Mouse (Mus musculus): ENCODE data around the gene Stard3.
A peak's percentile ranks its signal among the peaks of the same experiment; 100 is the strongest.

The Stard3 gene

DNA sequence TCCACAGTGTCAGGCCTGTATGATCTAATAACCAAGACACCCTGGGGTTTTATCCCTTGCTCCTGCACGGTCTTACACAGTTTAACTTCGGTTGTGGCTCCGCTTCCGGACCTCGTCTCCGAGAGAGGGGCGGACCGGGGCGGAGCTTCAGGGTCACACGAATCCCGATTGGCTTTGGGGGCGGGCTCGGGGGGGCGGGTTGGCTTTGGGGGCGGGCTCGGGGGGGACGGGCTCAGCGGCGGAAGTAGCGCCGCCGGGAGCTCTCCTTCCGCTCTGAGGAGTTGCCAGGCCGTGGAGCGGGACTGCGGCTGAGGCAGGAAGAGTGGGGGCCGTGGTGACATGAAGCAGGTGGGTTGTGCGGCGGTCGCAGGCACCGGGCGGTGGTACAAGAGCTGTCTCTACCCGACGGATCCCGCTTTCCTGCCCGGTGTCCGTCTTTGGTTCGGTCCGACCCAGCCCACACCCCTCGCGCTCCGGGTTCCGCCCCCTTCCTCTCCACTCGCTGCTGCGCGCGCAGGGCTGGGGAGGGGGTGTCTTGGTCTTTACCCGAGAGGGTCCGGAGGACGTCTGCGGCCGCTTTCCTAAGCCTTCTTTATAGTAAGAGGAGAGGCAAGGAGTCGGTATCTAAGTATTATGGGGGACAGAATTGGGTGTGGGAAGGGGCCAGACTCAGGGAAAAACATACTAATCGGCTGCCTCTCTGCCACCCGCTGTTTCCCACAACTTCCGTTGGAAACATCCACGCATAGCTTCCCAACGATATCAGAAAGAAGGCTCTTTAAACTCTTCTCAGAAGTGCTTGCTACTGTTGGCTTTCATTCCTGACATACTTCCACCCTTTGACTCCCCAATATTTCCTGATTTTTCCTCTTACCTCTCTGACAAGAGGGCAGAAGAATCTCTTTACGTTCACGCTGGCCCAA lies at the start of gene Stard3:
Gene Stard3, plus strand, starts transcription at position 208 of the 923 bp plus-strand sequence.
- peak; percentile 90 for DNase-seq (ENCODE audit: low read depth, low spot score)

DNA sequence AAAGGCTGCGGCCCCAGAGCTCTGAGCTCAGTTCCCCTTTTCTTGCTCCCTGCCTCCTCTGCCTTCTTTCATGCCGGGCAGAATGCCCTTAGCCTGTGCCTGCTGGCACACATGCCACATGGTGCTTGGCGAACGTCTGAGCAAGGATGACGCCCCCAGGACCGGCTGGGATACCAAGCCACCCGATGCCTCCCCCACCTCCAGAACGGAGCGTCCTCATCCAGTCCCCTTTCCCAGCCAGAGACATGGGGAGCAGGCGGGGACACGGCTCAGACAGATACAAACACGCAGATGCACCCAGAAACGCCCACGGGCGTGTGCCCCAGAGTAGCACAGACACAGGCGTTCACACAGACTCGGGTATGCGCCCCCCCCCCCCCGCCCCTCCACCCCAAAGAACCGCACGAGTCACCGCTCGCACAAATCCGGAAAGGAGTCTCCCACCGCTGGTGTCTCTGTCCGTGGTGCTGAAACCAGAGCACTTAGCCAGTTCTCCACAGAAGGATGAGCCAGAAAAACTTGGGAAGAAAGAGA lies 44.3 kb upstream of the Stard3 start:
- peak; percentile 76 for DNase-seq (ENCODE audit: low read depth, low spot score)

DNA sequence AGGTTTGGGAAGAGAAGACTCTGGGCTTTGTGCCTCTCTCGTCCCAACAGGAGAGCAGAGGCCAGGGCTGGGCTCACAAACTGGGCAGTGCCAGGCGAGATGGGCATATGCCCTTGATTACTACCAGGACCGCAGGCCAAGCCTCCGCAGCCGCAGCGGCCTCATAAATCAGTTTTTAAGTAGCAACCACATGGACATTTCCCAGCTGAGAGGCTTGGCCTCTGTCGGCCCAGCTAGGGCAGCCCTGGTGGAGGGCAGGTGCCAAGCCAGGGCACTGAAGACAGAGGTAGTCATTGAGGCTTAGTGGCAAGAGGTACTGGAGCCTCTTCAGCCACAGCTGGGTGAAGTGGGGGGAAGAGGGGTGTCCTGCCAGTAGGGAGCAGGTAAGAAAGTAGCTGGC lies 40.7 kb upstream of the Stard3 start:
- no peak for DNase-seq (ENCODE audit: low read depth, low spot score)

DNA sequence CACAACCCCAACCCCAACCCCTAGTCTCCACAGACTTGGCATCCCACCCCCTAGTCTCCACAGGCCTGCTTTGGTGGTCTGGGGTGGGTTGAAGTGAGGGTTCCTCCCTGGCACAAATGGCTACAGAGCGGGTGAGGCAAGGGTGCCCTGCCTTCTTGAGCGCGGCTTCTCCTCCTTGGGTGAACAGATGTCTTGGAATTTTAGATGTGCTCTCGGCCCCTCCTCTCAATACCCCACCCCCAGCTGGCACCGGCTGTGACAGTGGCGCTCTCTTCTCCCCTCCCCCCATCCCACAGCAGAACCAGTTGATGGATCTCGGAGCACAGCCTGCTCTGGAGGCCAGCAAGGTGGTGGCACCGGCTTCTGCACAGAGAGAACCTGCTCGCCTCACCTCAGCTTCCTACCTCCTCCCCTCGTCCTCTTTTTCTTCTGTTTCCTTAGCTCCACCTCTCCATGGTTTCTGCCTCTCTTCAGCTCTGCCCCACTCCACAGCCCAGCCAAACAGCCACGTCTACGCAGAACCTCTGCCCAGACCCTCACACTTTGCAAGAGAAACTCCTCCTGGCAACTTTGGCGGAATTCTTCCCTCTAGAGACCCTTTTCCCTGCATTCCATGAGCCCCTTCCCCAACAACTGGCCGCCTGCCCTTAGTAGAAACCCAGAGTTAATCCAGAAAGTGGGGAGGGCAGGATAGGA lies 39.6 kb upstream of the Stard3 start:
- no peak for DNase-seq (ENCODE audit: low read depth, low spot score)

DNA sequence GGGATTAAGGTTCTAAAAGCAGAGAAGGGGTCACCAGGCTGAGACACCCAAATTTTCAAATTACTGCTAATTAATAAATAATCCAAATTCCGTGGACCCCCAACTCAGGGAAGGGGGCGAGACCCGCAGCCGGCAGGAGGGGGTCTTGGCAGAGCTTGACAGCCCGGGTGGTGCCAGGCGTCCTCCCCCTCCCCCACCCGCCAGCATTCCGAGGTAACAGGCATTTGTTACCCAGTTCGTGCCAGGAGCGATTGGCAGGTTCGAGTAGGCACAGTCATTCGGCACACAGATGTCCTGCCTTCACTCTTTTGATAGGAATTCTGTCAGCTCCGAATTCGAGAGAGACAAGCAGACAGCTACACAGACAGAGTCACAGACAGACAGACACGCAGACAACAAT lies 39.0 kb upstream of the Stard3 start:
- no peak for DNase-seq (ENCODE audit: low read depth, low spot score)

DNA sequence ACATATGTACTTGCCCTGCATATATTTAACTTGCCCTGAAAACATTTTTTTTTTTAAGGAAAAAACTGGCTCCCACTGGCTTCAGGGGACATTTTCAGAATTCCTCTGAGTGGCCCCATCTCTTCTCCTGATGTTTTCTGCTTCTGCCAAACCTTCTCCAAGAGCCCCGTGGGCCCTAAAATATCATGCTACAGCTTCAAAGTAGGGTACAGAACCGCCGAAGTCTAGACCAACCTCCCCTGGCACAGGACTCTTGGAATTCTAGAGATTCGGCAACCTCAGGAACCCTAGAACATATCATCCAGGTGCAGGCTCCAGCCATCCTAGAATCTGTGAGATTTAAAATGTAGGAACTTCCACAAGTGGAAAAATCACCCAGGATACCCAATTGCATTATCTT lies 38.6 kb upstream of the Stard3 start:
- DNase-seq (ENCODE audit: low read depth, low spot score), result no peak

DNA sequence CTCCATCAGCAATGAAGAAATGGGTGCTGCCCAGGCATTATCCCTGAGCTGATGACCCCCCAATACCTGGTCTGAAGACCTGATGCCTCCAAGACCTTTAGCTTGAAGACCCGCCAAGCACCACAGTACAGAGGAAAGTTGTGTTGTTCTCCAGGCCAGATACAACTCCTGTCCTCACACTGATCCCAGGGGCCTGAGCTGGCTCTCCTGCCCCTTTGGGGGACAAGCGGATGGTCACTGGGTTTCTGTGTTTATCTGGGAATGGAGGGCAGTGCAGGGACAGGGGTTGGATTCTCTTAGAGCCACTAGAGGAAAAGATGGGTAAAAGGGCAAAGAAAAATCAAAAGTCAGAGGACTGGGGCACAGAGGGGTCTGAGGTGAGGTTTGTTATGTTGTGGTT lies 38.2 kb upstream of the Stard3 start:
- DNase-seq (ENCODE audit: low read depth, low spot score), result no peak

DNA sequence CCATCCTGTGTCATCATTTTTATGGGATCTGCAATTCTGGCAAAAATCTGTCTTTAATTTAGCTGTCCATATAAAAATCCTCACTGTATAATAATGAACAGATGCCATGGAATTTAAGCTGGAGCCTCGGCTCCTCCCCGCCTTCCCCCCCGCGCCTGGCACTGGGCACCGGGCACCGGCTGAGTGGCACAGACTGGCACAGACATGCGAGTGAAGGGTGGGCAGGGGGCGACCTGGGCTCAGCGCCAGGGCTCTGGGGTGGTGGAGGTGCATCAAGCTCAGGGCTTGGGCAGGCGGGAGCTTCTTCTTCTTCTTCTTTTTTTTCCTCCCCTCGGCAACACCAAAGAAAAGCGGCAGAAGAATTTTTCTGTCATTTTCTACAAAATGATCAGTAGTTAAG lies 37.8 kb upstream of the Stard3 start:
- DNase-seq (ENCODE audit: low read depth, low spot score), result no peak

DNA sequence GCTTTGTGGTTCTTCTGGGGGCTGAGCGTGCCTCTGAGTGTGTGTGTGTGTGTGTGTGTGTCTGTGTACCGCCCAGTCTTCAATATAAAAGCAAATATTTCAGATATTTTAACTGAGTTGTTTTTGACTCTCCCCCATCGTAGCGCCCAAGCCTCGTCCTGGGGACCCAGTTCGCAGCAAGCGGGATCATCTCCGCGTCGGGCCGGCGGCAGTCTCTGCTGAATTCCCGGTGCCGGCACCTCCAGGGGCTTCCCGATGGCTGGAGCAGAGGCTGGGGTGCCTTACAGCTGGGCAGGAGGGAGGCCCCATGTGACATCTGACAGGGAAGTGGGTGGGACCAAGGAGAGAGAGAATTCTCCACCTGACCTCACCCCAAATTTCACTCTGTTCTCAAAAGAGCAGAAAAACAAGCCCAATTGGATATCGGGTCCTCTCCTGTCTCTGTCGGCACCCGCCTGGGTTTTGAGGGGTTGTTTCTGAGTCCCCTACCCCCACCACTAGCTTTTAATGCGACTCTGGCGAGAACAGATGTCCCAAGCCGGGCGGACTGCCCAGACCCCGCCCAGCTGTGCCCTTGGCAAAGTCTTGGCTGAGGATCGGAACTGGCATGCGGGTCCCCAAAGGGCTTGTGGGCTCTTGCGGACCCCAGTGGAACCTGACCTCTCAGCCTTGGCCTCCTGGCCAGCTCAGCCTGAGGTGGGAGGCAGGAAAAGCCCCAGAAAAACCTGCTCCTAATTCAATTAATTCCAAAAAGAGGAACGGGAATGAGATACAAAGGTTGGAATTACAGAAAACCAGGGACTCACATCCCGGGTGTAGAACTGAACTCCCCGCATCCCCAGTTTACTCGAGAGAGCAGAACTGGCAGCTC lies 37.1 kb upstream of the Stard3 start:
- no peak for DNase-seq (ENCODE audit: low read depth, low spot score)

DNA sequence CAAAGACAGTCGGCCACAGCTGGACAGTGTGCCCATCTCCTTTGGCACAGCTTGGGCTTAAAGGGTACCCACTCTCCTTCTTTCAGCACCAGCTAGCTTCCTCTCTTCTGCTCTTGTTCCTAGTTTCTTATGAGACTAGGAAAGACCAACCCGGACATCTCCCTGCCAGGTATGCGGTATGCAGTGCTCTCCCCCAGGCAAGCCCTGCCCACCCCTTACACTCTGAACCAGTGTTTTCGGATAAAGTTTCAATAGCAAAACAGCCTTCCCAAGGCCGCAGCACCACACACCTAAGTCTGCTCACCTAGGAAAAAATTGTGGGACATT lies 36.5 kb upstream of the Stard3 start:
- DNase-seq (ENCODE audit: low read depth, low spot score), result no peak

DNA sequence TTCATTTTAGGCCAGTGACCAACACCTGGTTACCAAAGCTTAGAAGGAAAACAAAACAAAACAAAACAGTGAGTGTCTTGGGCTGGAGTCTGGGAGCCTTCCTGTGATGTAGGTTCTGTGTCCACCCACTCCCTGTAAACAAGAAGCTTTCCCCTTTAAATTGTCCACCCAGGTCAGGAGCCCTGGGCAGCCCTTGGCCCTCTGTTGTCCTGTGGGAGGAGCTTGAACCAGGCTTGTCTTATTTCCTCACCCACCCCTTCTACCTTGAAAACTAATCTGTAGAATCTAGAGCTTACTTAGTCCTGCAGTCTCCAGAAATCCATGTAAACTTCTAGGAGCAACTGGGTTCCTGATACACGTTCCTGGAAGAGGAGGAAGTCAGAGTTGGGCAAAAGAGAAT lies 36.0 kb upstream of the Stard3 start:
- no peak for DNase-seq (ENCODE audit: low read depth, low spot score)

DNA sequence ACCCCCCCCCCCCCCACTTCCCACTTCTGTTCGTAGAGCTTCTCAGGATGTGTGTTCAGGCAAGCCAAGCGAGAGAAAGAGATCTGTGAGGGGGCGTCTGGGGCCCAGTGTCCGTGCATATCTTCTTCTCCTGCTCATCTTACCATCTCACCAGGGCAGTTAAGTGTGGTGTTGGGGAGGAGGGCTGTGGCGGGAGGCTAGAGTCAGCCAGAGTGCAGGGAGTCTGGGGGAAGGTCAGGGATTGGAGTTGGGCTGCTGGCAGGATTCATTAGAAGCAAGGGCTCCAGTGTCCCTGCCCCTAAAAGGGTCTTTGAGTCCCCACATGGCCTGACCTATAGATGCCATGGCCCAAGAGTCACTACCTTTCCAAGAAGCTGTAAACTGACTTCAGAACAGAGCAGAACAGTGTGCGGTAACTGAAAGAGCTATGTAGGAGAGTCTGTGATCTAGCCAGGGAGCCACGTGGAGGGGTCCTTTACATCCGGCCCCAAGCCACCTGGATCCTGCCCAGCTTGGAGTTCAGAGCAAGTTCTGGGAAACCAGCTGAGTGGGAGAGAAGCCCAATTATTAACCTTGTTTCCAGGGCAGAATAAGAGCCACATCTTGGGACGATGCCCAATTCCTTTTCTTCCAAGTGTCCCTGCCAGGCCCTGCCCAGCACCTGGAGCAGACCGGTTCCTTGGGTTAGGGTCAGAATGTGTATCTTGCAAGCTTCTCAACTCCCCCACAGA lies 34.9 kb upstream of the Stard3 start:
- DNase-seq (ENCODE audit: low read depth, low spot score), result no peak

DNA sequence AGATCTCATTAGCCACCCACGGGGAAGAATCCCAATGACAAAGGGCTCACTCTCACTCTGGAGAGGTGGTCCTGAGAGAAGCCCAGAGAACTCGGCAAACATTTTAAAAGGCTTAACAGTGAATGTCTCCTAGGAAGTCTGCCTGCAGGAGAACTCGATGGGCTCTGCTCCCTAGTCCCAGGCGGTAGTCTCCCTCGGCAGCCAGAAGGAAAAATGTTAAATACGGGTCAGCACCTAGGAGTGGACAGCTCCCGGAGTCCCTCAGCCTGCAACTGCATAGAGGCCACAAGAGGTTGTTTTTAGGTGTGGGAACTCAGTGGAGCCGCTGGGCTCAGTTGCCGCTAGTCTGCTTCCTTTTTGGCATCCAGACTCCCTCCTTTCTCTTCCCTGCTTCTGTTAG lies 34.2 kb upstream of the Stard3 start:
- DNase-seq (ENCODE audit: low read depth, low spot score), result peak; percentile 71

DNA sequence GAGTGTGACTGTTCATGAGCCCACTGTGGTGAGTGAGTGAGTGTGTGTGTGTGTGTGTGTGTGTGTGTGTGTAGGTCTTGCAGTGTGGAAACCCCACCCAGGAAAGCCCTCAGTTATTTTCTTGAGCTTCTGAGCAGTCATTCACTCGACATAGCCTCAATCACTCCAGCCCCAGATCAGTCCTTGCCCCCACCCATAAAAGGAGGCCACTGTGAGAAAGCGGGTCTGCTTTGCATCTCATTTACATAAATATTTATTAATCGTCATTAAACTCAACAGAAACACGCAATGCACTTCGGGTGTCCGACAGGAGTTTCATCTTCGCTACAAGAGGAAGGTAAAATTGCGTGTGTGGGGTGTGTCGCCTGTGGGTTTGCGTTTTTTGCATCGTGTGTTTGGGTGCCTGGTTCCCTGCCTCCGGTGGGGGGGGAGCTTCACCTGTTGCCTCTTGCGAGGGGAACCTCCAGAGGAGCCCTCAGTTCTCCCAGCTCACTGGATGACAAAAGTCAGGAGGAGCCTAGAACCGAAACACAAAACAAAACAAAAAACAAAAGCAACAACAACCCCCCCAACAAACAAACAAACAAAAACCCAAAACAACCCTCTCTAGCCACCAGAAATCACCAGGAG lies 32.9 kb upstream of the Stard3 start:
- DNase-seq (ENCODE audit: low read depth, low spot score), result no peak

DNA sequence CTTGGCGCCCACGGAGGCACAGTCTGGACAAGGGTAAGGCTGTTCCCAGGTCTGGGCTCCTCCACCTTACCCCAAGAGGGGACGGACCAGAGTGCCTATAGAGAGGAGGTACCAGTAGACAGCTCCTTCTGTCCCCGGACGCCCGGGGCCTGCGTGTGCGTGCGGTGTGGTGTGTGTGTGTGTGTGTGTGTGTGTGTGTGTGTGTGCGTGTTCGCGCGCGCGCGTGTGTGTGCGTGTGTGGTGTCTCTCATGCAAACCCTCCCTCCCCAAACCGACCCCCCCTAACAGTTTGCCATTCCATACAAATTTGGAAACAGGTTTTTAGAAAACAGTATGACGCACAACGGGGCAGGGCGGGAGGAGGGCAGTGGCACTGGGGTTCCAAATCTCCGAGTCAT lies 32.3 kb upstream of the Stard3 start:
- DNase-seq (ENCODE audit: low read depth, low spot score), result no peak

DNA sequence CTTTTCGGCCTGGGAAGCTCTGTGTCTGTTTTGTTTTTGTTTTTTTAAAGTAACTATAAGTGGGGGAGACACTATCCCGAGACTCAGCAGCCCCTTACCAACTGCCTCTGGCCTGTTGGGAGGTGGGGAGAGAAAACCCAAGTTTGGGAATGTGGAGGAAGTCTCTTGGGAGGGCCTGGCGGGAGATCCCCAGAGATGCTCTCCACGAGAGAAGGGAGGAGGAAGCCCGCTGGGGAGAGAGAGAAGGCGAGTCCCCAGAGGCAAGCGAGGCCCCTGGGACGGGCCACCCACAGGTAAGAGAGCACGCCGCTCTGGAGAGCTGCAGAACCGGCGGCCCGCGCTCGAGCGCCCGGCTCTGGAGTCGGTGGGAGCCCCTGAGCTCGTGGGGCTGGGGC lies 31.4 kb upstream of the Stard3 start:
- no peak for DNase-seq (ENCODE audit: low read depth, low spot score)

DNA sequence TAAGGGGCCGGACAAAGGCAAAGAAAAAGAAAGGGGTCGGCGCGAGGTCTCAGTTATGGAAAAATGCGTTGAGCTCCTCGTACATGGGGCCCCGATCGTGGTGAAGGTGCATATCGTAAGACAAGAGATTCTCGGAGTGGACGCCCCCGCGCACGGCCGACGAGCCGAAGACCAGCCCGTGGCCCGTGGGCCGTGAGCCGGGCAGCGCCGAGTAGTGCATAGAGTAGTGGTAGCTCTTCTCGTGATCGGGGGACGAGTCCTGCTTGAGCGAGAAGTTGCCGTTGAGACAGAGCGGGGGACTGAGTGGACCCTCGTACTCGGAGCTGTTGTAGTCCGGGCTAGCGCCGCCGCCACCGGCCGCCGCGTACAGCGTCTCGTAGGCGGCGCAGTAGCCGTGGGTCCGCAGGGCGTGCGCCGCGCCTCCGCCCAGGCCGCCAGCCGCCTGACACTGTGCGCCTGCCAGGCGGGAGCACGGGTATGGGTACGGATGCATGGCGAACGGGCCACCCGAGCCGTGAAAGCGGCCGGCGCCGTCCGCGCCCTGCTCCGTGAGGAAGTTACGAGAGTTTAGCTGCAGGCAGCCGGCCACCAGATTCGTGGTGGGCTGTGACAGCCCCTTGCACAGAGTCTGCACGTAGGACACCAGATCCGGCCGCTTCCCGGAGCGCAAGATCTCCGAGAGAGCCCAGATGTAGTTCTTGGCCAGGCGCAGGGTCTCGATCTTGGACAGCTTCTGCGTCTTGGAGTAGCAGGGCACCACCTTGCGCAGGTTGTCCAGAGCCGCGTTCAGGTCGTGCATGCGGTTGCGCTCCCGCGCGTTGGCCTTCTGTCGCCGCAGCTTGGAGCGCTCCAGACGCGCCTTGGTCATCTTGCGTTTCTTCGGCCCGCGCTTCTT lies 30.8 kb upstream of the Stard3 start:
- DNase-seq (ENCODE audit: low read depth, low spot score), result peak; percentile 65

DNA sequence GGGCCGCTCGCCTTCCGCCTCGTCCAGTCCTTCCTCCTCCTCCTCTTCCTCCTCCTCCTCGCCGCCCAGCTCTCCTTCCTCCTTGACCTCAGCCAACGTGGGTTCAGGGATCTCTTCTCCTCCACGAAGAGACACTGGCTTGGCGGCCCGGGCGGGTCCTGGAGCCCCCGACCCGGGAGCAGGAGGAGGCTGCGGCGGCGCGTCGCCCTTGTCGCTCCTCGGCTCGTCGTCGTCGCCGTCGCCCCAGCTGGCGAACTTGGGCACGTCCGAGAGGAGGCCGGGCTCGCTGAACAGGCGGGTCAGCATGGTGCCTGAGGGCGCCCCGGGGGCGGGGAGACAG lies 30.2 kb upstream of the Stard3 start:
- no peak for DNase-seq (ENCODE audit: low read depth, low spot score)

DNA sequence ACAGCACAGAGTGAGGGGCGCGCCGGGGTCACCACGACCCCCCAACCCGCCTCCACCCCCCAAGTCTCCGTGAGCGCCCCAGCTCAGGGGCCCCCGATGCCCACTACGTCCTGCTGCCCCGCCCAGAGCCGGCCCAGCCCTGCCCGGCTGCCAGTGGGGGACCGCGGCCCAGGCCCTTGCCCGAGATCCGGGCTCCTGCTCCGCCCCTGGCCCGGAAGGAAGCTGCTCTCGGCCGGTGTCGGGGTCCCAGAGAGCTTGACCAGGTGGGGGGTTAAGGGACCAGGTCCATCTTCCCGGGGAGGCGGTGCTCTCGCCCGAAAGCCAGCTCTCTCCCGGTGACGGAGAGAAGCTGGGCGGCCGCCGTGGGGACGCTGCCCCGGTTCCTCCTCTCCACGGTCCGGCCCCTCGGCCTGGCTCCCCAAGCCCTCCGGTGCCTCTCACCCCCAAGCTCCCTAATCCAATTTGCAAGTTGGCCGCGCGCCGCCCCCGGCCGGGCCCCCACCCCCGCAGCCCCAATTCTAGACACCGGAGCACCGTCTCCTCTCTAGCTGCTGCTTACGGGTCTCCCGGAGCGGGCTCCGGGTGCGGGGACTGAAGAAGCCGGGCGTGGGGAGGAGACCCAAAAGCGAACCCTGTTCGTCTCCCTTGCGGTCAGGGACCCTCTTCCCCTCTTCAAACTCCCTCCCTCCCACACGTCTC lies 29.6 kb upstream of the Stard3 start:
- DNase-seq (ENCODE audit: low read depth, low spot score), result no peak
